Mouse (Mus musculus): ENCODE measurements at regions not wholly inside any gene's neighbourhood (a gene's known extent, or its start where the extent isn't known, plus 50 kb on each side); places are given as distances from the start of the nearest gene placed in this dataset.

DNA sequence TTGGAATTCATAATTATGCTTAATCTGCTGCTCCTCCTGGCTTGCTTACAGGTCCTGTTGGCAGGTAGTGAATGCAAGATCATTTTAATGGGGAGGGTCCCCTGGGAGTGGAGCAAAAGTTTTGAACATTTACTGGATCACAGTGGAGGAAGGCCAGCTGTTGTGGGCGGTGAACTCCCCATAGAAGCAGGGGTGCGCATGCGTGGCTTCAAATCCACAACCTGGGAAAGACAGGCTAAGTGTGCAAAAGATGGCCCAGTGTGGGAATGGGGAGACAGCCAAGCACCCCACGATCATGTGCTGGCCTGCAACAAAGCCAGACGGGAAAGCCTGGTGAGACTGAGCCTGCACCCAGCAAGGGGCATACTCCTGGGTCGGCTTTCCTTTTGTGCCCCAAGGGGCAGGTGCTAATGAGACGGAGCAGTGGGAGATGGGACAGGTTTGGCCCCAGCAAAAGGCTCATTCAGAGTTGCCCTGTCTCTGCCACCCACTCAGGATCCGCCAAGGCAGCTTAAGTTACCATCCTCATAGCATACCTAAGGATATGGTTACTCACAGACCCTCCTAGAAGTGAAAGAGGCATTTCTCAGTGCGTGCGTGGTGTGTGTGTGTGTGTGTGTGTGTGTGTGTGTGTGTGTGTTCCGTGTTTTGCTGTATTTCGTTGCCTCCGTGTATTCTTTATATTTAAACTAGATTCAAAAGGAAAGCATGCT is 412.3 kb downstream of the Epha4 start:
- Histone ChIP-seq H3K9ac (replicated peaks; ENCODE audit: low read depth, low read length) (no peak overlapping the region), H3K4me3 (ENCODE audit: low read depth, low read length) (no peak overlapping the region), H3K27ac (ENCODE audit: low read depth, low read length) (no peak overlapping the region), H3K4me1 (ENCODE audit: control insufficient read depth, insufficient read depth, low read length) (no peaks in the 10 kb centered on the region), H3K9me3 (ENCODE audit: control insufficient read depth, low read length) (no peaks in the 10 kb centered on the region), H3K36me3 (ENCODE audit: control insufficient read depth, insufficient read depth, low read length) (no peaks in the 10 kb centered on the region), H3K27me3 (ENCODE audit: control insufficient read depth, insufficient read depth, low read length) (no peaks in the 10 kb centered on the region), H3K4me2 (ENCODE audit: low read depth, low read length) (no peak overlapping the region)
- ATAC-seq (ENCODE audit: low read depth): no peak
- 61% methylated on average over 13 of the region's 13 CpGs for WGBS

DNA sequence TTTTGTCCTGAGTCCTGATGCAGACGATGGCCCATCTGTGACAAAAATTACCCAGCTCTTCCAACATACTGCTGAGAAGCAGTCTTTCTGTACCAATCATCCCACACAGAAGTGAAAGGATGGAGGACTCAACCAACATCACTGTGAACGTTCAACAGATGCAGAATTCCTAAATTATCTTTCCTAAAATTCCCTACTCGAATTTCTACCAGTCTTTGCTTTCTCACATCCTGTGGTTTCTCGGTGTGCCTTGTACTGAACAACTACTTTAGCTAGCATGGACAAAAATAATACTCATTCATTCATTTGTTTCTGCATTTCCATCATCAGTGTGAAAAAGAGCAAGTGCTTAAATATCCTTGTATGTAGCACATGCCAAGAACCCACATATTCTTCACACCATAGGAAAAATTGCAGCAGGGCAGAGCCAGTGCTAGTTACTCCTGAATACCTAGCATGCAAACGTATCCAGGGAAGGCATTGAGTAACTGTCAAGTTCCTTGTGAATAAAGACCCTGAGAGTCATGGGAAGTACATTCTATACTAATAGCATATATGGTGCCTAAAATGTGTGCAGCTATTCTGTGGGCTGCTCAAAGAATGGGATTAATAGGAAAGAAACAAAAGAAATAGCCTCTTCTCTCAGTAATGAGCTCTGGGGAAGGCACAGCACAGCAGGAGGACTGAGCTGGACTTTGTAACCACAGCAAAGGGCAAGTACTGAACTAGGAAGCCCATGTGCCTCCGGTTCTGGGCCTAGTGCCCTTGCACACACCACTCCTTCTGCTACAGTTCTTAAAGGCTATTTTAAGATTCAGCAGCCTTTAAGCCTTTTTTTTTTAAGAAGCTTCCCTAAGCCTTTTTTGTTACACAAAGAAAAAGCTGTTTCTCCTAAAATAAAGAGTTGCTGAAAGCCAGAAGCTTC is 404.8 kb downstream of the Epha4 start:
- H3K36me3 ChIP-seq (ENCODE audit: control insufficient read depth, insufficient read depth, low read length): no peaks in the 10 kb centered on the region

DNA sequence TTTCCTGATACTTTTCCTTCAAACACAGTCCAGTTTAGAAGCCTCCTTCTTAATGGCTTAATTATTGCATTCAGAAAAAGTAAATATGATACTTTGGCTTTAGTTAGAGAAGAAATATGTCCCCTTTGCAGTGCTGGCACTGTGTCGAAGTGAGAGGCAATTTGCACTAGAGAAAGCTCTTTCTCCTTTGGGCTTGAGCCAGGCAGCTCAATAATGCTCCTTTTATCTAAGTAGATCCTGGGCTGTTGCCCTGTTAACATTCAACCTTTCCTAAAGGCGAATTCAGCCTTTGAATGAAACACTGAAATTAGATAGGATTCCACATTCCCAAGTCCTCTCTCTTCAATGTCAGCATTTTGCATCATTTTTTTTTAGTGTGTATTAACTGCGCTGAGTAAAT is 386.5 kb downstream of the Epha4 start:
- H3K4me1 ChIP-seq (ENCODE audit: control insufficient read depth, insufficient read depth, low read length): no peaks in the 10 kb centered on the region
- WGBS: 49% methylated on average over 3 of the region's 3 CpGs
- H3K4me2 ChIP-seq (ENCODE audit: low read depth, low read length): no peak overlapping the region
- H3K9ac ChIP-seq (replicated peaks; ENCODE audit: low read depth, low read length): no peak overlapping the region
- no peaks in the 10 kb centered on the region for H3K9me3 ChIP-seq (ENCODE audit: control insufficient read depth, low read length)
- ATAC-seq (ENCODE audit: low read depth): no peak
- no peak overlapping the region for H3K4me3 ChIP-seq (ENCODE audit: low read depth, low read length)
- H3K36me3 ChIP-seq (ENCODE audit: control insufficient read depth, insufficient read depth, low read length): no peaks in the 10 kb centered on the region
- no peak overlapping the region for H3K27ac ChIP-seq (ENCODE audit: low read depth, low read length)
- H3K27me3 ChIP-seq (ENCODE audit: control insufficient read depth, insufficient read depth, low read length): no peaks in the 10 kb centered on the region

More for the DNA sequence above, 404.8 kb downstream of the Epha4 start:
- no peak overlapping the region for H3K27ac ChIP-seq (ENCODE audit: low read depth, low read length)
- no peak overlapping the region for H3K4me2 ChIP-seq (ENCODE audit: low read depth, low read length)
- no peak for ATAC-seq (ENCODE audit: low read depth)
- H3K4me3 ChIP-seq (ENCODE audit: low read depth, low read length): no peak overlapping the region
- no peak overlapping the region for H3K9ac ChIP-seq (replicated peaks; ENCODE audit: low read depth, low read length)
- H3K27me3 ChIP-seq (ENCODE audit: control insufficient read depth, insufficient read depth, low read length): no peaks in the 10 kb centered on the region
- H3K4me1 ChIP-seq (ENCODE audit: control insufficient read depth, insufficient read depth, low read length): no peaks in the 10 kb centered on the region
- no peaks in the 10 kb centered on the region for H3K9me3 ChIP-seq (ENCODE audit: control insufficient read depth, low read length)
- WGBS: 67% methylated on average over 6 of the region's 6 CpGs

DNA sequence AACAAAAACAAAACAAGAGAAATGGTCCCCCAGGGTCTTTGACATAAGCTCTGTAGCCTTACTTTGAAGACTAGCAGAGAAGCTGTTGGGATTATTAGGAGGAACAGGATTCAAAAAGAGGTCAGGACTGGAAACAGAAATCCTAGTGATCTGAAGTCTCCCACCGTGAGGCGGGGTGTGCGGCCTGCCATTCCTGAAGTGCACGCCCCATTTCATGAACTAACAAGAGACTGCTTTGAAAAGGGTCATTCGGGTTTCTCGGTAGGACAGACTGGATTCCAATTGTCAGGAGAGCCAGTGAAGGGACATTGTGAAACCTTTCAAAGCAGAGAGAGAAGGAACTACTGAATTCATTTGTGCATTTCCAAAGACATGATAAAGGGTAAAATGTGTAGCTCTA is 377.2 kb downstream of the Epha4 start:
- H3K4me3 ChIP-seq (ENCODE audit: low read depth, low read length): no peak overlapping the region
- no peak overlapping the region for H3K4me2 ChIP-seq (ENCODE audit: low read depth, low read length)
- H3K27ac ChIP-seq (ENCODE audit: low read depth, low read length): no peak overlapping the region
- no peak for ATAC-seq (ENCODE audit: low read depth)
- no peaks in the 10 kb centered on the region for H3K4me1 ChIP-seq (ENCODE audit: control insufficient read depth, insufficient read depth, low read length)
- H3K27me3 ChIP-seq (ENCODE audit: control insufficient read depth, insufficient read depth, low read length): no peaks in the 10 kb centered on the region
- no peak overlapping the region for H3K9ac ChIP-seq (replicated peaks; ENCODE audit: low read depth, low read length)
- H3K36me3 ChIP-seq (ENCODE audit: control insufficient read depth, insufficient read depth, low read length): no peaks in the 10 kb centered on the region
- WGBS: 9% methylated on average over 6 of the region's 6 CpGs
- H3K9me3 ChIP-seq (ENCODE audit: control insufficient read depth, low read length): no peaks in the 10 kb centered on the region

DNA sequence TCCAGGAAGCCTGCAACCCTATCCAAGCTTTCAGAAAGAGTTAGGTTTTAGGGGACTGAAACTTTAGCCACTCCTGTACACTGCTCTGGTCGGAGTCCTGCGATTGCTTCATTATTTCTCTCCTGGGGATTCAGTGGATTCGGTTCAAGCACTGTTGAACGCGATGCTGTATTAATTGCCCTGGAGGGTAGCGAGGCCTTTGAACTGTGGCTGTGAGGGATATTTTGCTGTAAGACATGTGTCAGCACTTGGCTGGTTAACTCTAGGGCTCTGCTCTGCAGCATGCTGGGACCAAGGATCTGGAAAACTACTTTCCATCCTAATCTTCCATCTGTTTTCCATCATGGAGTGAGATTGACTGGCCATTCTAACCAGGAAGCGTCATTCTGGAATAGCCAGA is 374.0 kb downstream of the Epha4 start:
- no peaks in the 10 kb centered on the region for H3K9me3 ChIP-seq (ENCODE audit: control insufficient read depth, low read length)
- H3K36me3 ChIP-seq (ENCODE audit: control insufficient read depth, insufficient read depth, low read length): no peaks in the 10 kb centered on the region
- no peak overlapping the region for H3K4me2 ChIP-seq (ENCODE audit: low read depth, low read length)
- no peak overlapping the region for H3K9ac ChIP-seq (replicated peaks; ENCODE audit: low read depth, low read length)
- no peak overlapping the region for H3K4me3 ChIP-seq (ENCODE audit: low read depth, low read length)
- 59% methylated on average over 7 of the region's 7 CpGs for WGBS
- ATAC-seq (ENCODE audit: low read depth): no peak
- H3K27ac ChIP-seq (ENCODE audit: low read depth, low read length): no peak overlapping the region
- H3K4me1 ChIP-seq (ENCODE audit: control insufficient read depth, insufficient read depth, low read length): no peaks in the 10 kb centered on the region
- no peaks in the 10 kb centered on the region for H3K27me3 ChIP-seq (ENCODE audit: control insufficient read depth, insufficient read depth, low read length)

DNA sequence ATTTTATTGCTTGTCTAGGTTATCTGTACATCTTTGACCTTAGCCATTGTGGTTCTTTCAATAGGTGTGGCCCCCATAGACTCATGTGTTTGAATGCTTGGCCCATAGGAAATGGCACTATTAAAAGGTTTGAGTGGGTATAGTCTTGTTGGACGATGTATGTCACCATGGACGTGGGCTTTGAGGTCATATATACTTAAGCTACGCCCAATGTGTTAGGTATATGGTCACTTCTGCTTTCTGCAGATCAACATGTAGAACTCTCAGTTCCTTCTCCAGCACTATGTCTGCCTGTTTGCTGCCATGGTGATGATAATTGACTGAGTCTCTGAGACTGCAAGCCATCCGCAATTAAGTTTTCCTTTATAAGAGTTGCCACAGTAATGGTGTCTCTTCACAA is 366.8 kb downstream of the Epha4 start:
- no peak overlapping the region for H3K4me2 ChIP-seq (ENCODE audit: low read depth, low read length)
- ATAC-seq (ENCODE audit: low read depth): no peak
- 92% methylated on average over 4 of the region's 4 CpGs for WGBS
- H3K4me3 ChIP-seq (ENCODE audit: low read depth, low read length): no peak overlapping the region
- H3K36me3 ChIP-seq (ENCODE audit: control insufficient read depth, insufficient read depth, low read length): no peaks in the 10 kb centered on the region
- no peaks in the 10 kb centered on the region for H3K9me3 ChIP-seq (ENCODE audit: control insufficient read depth, low read length)
- H3K9ac ChIP-seq (replicated peaks; ENCODE audit: low read depth, low read length): no peak overlapping the region
- H3K27ac ChIP-seq (ENCODE audit: low read depth, low read length): no peak overlapping the region
- H3K27me3 ChIP-seq (ENCODE audit: control insufficient read depth, insufficient read depth, low read length): no peaks in the 10 kb centered on the region
- H3K4me1 ChIP-seq (ENCODE audit: control insufficient read depth, insufficient read depth, low read length): no peaks in the 10 kb centered on the region

DNA sequence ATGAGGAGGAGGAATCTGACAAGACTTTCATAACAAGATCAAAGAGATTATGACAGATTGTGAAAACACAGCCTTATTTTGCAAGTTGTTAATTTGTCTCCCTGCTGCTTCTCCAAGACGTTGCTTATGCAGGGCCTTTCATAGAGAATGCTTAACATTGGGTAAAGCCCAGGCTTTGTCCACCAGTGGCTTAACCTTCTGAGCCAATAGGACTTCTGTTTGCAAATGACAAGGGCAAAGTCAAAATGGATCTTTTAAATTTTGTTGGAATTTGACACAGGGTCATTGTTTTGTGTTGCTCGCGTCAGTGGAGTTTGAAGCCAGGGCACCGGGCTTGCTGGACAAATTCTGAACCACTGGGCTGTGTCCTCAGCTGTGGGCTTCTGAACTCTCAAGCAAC is 346.6 kb downstream of the Epha4 start:
- 77% methylated on average over 4 of the region's 4 CpGs for WGBS

DNA sequence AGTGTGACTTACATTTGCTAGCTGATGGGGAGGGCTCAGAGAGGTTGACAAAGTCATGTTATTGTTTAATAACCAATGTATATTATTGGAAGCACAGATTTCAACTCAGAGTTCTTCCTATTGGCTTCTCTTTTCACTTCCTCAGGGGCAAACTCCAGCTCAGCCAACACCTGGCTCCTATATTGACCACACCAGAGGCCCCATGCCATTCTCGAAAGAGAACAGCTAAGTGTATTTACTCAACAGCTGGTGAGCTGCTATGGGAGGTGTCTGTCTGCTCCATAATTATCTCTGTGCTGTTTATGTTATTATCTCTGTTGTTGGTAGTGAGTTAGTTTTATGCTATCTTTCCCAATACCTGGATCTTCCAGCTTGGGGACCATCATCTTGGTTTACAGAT is 342.4 kb downstream of the Epha4 start:
- no peak for ATAC-seq (ENCODE audit: low read depth)
- Histone ChIP-seq H3K27me3 (ENCODE audit: control insufficient read depth, insufficient read depth, low read length) (no peaks in the 10 kb centered on the region), H3K27ac (ENCODE audit: low read depth, low read length) (no peak overlapping the region), H3K9ac (replicated peaks; ENCODE audit: low read depth, low read length) (no peak overlapping the region), H3K4me2 (ENCODE audit: low read depth, low read length) (no peak overlapping the region), H3K4me3 (ENCODE audit: low read depth, low read length) (no peak overlapping the region), H3K9me3 (ENCODE audit: control insufficient read depth, low read length) (no peaks in the 10 kb centered on the region), H3K4me1 (ENCODE audit: control insufficient read depth, insufficient read depth, low read length) (no peaks in the 10 kb centered on the region), H3K36me3 (ENCODE audit: control insufficient read depth, insufficient read depth, low read length) (no peaks in the 10 kb centered on the region)
- 81% methylated on average over 1 of the region's 1 CpGs for WGBS

More for the DNA sequence above, 346.6 kb downstream of the Epha4 start:
- Histone ChIP-seq H3K36me3 (ENCODE audit: control insufficient read depth, insufficient read depth, low read length) (no peaks in the 10 kb centered on the region), H3K27ac (ENCODE audit: low read depth, low read length) (no peak overlapping the region), H3K9me3 (ENCODE audit: control insufficient read depth, low read length) (no peaks in the 10 kb centered on the region), H3K4me1 (ENCODE audit: control insufficient read depth, insufficient read depth, low read length) (no peaks in the 10 kb centered on the region), H3K4me2 (ENCODE audit: low read depth, low read length) (no peak overlapping the region), H3K9ac (replicated peaks; ENCODE audit: low read depth, low read length) (no peak overlapping the region), H3K4me3 (ENCODE audit: low read depth, low read length) (no peak overlapping the region), H3K27me3 (ENCODE audit: control insufficient read depth, insufficient read depth, low read length) (no peaks in the 10 kb centered on the region)
- no peak for ATAC-seq (ENCODE audit: low read depth)

DNA sequence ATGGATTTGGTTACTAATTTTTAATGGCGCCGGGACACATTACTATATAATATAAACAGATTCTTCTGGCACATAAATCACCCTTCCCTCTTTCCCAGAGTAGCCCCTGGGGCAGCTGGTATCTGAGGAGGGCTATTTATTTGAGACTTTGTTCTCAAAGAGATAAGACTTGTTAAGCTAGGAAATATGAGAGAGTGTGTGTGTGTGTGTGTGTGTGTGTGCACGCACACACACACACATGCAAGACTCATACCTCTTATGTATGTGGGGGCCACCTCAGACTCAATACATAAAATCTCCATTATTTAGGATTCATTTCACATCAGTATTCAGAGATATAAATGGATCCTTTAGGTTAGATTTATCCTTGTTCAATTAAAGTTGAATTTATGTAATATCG is 340.1 kb downstream of the Epha4 start:
- no peak for ATAC-seq (ENCODE audit: low read depth)
- Histone ChIP-seq H3K9ac (replicated peaks; ENCODE audit: low read depth, low read length) (no peak overlapping the region), H3K9me3 (ENCODE audit: control insufficient read depth, low read length) (no peaks in the 10 kb centered on the region), H3K27me3 (ENCODE audit: control insufficient read depth, insufficient read depth, low read length) (no peaks in the 10 kb centered on the region), H3K4me3 (ENCODE audit: low read depth, low read length) (no peak overlapping the region), H3K27ac (ENCODE audit: low read depth, low read length) (no peak overlapping the region), H3K4me1 (ENCODE audit: control insufficient read depth, insufficient read depth, low read length) (no peaks in the 10 kb centered on the region), H3K4me2 (ENCODE audit: low read depth, low read length) (no peak overlapping the region), H3K36me3 (ENCODE audit: control insufficient read depth, insufficient read depth, low read length) (no peaks in the 10 kb centered on the region)
- WGBS: 79% methylated on average over 4 of the region's 4 CpGs
